Mouse (Mus musculus): ENCODE results near the gene Zswim2.
"Not testable (repeated sequence)": the region's sequence is repeated elsewhere in the genome, so short reads cannot be mapped to it uniquely, and the experiment has no call there.

The Zswim2 gene

GRCm38 (mm10) chr2:83940931-83941361 is at the start of gene Zswim2:
TSS of gene Zswim2 (minus strand) at chr2:83941228.
- TF ChIP-seq GATA4 (IDR thresholded peaks at IDR 0.05; ENCODE audit: insufficient replicate concordance, low read length) = no peak

DNA sequence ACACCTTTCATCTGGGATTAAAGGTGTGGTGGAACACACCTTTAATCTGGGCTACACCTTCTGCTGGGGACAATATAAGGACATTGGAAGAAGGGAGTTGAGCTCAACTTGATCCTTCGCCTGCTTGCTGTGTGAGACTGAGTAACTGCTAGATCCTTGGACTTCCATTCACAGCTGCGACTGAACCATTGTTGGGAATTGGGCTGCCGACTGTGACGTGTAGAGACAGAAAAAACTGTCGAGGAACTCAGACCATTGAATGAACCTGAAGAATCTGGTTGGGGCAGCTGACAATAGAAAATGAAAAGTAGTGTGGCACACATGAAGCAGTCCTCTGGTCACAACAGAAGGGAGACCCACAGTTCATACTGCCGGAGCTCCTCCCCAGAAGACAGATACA is 49.2 kb upstream of the Zswim2 start, which contains the start of gene Gm13691:
Gm13691 (plus strand) TSS at position 301 of the 400 bp plus-strand sequence.
- TF ChIP-seq GATA4 (IDR thresholded peaks at IDR 0.05; ENCODE audit: insufficient replicate concordance, low read length) = not testable (repeated sequence)

GRCm38 (mm10) chr2:83984443-83984842 is 43.4 kb upstream of the Zswim2 start, which contains the start of gene Gm13697:
TSS of gene Gm13697 (plus strand) at chr2:83984743.
- TF ChIP-seq GATA4 (IDR thresholded peaks at IDR 0.05; ENCODE audit: insufficient replicate concordance, low read length) = not testable (repeated sequence)

DNA sequence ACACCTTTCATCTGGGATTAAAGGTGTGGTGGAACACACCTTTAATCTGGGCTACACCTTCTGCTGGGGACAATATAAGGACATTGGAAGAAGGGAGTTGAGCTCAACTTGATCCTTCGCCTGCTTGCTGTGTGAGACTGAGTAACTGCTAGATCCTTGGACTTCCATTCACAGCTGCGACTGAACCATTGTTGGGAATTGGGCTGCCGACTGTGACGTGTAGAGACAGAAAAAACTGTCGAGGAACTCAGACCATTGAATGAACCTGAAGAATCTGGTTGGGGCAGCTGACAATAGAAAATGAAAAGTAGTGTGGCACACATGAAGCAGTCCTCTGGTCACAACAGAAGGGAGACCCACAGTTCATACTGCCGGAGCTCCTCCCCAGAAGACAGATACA is 37.6 kb upstream of the Zswim2 start, which contains the start of gene Gm13694:
Gm13694 (plus strand) TSS at position 301 of the 400 bp plus-strand sequence.
- not testable (repeated sequence) for TF ChIP-seq GATA4 (IDR thresholded peaks at IDR 0.05; ENCODE audit: insufficient replicate concordance, low read length)

GRCm38 (mm10) chr2:83972823-83973222 is 31.8 kb upstream of the Zswim2 start, which contains the start of gene Gm13696:
TSS of gene Gm13696 (plus strand) at chr2:83973123.
- TF ChIP-seq GATA4 (IDR thresholded peaks at IDR 0.05; ENCODE audit: insufficient replicate concordance, low read length) = not testable (repeated sequence)

DNA sequence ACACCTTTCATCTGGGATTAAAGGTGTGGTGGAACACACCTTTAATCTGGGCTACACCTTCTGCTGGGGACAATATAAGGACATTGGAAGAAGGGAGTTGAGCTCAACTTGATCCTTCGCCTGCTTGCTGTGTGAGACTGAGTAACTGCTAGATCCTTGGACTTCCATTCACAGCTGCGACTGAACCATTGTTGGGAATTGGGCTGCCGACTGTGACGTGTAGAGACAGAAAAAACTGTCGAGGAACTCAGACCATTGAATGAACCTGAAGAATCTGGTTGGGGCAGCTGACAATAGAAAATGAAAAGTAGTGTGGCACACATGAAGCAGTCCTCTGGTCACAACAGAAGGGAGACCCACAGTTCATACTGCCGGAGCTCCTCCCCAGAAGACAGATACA is 26.0 kb upstream of the Zswim2 start, which contains the start of gene Gm13695:
Gm13695 (plus strand) TSS at position 301 of the 400 bp plus-strand sequence.
- not testable (repeated sequence) for TF ChIP-seq GATA4 (IDR thresholded peaks at IDR 0.05; ENCODE audit: insufficient replicate concordance, low read length)

- not testable (repeated sequence) for TF ChIP-seq GATA4 (IDR thresholded peaks at IDR 0.05; ENCODE audit: insufficient replicate concordance, low read length)
Measured at GRCm38 (mm10) chr2:83961203-83961602, 20.2 kb upstream of the Zswim2 start, which contains the start of gene Gm13693. TSS of gene Gm13693 (plus strand) at chr2:83961503.

DNA sequence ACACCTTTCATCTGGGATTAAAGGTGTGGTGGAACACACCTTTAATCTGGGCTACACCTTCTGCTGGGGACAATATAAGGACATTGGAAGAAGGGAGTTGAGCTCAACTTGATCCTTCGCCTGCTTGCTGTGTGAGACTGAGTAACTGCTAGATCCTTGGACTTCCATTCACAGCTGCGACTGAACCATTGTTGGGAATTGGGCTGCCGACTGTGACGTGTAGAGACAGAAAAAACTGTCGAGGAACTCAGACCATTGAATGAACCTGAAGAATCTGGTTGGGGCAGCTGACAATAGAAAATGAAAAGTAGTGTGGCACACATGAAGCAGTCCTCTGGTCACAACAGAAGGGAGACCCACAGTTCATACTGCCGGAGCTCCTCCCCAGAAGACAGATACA is 14.4 kb upstream of the Zswim2 start, which contains the start of gene Gm13698:
Gm13698 (plus strand) TSS at position 301 of the 400 bp plus-strand sequence.
- TF ChIP-seq GATA4 (IDR thresholded peaks at IDR 0.05; ENCODE audit: insufficient replicate concordance, low read length) = not testable (repeated sequence)

GRCm38 (mm10) chr2:83941792-83942191 is 764 bp upstream of the Zswim2 start:
- no peak for TF ChIP-seq GATA4 (IDR thresholded peaks at IDR 0.05; ENCODE audit: insufficient replicate concordance, low read length)

DNA sequence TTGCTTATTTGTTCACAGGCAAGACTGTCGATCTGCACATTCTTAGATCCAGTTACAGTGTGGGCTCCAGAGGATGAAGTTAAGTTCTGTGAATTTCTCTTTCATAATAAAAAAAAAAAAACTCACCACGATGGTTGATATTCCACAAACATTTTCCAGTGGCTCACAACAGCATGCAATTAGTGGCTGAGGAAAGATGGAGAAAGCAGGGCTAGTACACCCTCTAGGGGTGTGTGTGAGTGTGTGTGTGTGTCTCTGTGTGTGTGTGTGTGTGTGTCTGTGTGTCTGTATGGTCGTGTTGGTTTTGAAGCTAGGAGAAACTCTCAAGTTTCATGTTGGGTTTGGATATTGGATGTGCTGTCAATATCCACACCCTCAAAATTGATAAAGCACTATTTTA is 350 bp upstream of the Zswim2 start:
- TF ChIP-seq GATA4 (IDR thresholded peaks at IDR 0.05; ENCODE audit: insufficient replicate concordance, low read length) = no peak

GRCm38 (mm10) chr2:83929478-83930088 is 11.4 kb downstream of the Zswim2 start:
- no peak for TF ChIP-seq GATA4 (IDR thresholded peaks at IDR 0.05; ENCODE audit: insufficient replicate concordance, low read length)

- TF ChIP-seq GATA4 (IDR thresholded peaks at IDR 0.05; ENCODE audit: insufficient replicate concordance, low read length) = no peak
Measured at GRCm38 (mm10) chr2:83901896-83902540, 39.0 kb downstream of the Zswim2 start.

DNA sequence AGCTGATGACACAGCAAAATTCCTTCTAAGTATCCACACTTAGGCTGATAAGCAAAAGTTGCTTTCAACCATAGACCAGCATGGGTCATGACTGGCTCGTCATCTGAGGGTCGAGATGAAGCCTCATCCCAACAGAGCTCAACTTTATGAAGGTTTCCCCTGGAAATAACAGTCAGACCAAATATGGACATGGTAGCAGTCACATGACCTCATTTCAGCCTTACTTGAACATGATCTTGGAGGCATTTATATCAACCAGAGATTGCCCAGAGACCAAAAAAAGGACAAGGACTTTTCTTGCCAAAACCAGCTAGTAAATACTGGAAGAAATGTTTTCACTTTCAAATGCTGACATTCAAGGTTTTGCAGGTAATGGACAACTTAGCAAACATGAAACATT is 47.3 kb downstream of the Zswim2 start:
- TF ChIP-seq GATA4 (IDR thresholded peaks at IDR 0.05; ENCODE audit: insufficient replicate concordance, low read length) = no peak

DNA sequence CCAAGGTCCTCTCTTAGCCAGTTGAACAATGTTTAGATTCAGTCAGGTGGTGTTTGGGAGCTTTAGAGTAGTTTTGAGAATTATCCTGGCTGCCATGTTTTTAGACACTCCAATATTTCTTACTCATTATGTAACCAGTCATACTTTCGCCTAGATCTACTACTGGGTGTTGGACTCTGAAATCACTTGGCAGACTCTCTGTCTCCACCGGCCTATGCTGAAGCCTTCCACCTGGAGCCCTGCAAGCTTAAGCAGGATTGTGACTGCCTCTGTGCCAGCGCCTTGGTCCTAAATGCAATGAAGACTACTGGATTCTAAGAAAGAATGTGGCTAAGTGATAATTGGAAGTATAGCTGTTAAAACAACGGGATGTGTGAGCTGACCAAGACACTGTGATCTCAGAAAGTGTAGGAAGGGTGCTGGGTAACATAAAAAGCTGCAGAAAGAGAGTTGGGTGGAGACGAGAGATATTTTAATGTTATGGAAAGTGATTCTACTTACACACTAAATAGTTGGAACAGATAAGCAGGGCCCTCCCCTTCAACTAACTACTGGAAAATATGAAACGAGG is 57.1 kb downstream of the Zswim2 start:
- no peak for TF ChIP-seq GATA4 (IDR thresholded peaks at IDR 0.05; ENCODE audit: insufficient replicate concordance, low read length)
